Mouse (Mus musculus): Measurements from ENCODE around the gene Olfm3. TPM values are rescaled to one million over a fixed set of nuclear protein-coding genes. Genes with fewer than 3 reads are reported as not detected.

Olfm3 gene
- polyA plus RNA-seq, 1 experiment from 2014 or later = 3.7 TPM

DNA sequence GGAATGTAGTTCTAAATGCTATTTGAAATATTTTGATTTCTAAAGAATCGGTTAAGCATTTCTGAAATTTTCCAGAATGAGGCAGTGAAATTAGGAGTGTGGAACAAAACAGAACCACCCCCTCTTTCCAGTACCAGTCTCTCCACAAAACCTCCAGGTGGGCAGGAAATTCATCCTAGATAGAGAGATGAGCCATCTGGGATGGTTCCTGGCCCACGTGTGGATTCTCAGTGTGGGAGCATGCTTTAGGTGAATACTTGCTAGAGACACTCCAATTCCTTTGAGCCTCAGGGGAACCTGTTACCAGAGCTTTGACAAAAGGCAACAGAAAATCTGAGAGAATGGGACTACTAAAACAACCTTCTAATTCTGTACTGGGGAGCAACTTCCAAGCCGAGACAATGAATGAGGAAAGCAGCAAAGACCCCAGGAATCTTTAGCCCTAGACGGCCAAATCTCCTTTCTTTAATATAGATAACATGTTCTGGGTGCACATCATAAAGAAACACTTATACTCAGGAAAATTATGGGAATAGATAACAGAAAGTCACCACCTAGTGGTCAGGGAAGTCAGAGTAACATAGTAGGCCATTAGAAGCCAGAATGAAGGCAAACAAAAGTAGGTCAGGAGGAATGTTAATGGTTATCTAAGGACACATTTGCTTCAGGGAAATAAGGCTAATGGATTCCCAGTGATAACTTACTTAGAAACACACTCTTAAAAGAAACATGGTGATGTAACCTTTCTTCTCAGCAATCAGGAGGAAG lies 58.6 kb downstream of the Olfm3 start:
- no peaks in the 10 kb centered on the region for H3K4me1 ChIP-seq
- H3K27ac ChIP-seq (replicated peaks) = no peak overlapping the region
- no peak for ATAC-seq (replicated peaks)
- H3K4me2 ChIP-seq (replicated peaks) = no peak overlapping the region
- H3K36me3 ChIP-seq = no peaks in the 10 kb centered on the region
- H3K27me3 ChIP-seq = no peaks in the 10 kb centered on the region
- no peak overlapping the region for H3K9ac ChIP-seq (replicated peaks)
- H3K4me3 ChIP-seq = no peak overlapping the region
- H3K9me3 ChIP-seq = no peaks in the 10 kb centered on the region
- 72% methylated on average over 4 of the region's 4 CpGs for whole genome bisulfite sequencing

DNA sequence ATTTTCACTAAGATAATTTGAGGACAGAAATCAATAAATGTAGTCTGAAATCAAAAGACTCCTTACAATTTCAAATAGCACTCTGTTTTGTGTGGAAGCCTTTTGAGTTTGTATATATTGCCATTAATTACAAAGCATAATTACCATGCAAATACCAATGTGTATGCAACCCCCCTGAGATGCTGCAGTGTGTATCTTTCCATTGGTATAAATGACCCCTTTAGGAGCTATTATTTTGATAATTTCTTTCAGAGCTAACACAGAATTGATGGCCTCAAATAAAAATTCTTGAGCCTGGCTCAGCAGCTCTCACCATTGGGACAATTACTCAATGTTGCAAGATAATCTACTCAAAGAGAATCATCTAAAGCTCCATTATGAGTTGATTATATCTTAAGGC lies 67.3 kb downstream of the Olfm3 start:
- Histone ChIP-seq H3K27ac (replicated peaks) (no peak overlapping the region), H3K4me1 (no peaks in the 10 kb centered on the region), H3K27me3 (no peaks in the 10 kb centered on the region), H3K9me3 (no peaks in the 10 kb centered on the region), H3K4me3 (no peak overlapping the region), H3K9ac (replicated peaks) (no peak overlapping the region), H3K36me3 (no peaks in the 10 kb centered on the region), H3K4me2 (replicated peaks) (no peak overlapping the region)
- ATAC-seq (replicated peaks) = no peak

DNA sequence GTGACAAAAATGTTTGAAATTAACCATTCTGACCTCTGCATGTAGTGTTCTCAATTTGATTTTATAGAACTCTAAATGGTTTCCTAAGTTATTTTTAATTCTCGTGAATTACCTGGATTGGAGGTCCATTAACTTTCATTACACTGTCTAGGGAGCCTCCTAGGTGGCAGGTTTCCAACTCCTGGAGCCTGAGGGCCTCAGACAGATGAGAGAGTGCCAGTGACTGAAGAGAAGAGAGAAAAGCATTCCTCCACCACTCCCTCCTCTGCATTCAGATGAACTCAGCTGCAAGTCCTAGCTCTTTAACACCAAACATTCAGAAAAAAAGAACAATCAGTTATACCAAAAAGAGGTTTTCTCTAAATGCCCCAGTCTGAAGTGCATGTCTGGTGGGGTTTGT lies 68.6 kb downstream of the Olfm3 start:
- 41% methylated on average over 1 of the region's 1 CpGs for WGBS
- Histone ChIP-seq H3K27me3 (no peaks in the 10 kb centered on the region), H3K9ac (replicated peaks) (no peak overlapping the region), H3K36me3 (no peaks in the 10 kb centered on the region), H3K27ac (replicated peaks) (no peak overlapping the region), H3K9me3 (no peaks in the 10 kb centered on the region), H3K4me2 (replicated peaks) (no peak overlapping the region), H3K4me3 (no peak overlapping the region), H3K4me1 (no peaks in the 10 kb centered on the region)
- no peak for ATAC-seq (replicated peaks)

- H3K4me3 ChIP-seq = no peak overlapping the region
- no peak overlapping the region for H3K4me2 ChIP-seq (replicated peaks)
- no peaks in the 10 kb centered on the region for H3K27me3 ChIP-seq
- no peak for ATAC-seq (replicated peaks)
- no peak overlapping the region for H3K27ac ChIP-seq (replicated peaks)
- H3K9me3 ChIP-seq = no peaks in the 10 kb centered on the region
- WGBS = 94% methylated on average over 2 of the region's 2 CpGs
- no peaks in the 10 kb centered on the region for H3K36me3 ChIP-seq
- H3K9ac ChIP-seq (replicated peaks) = no peak overlapping the region
- H3K4me1 ChIP-seq = no peaks in the 10 kb centered on the region
Measured at GRCm38 (mm10) chr3:114990828-114991227, 87.0 kb downstream of the Olfm3 start.

GRCm38 (mm10) chr3:114995956-114996355 lies 92.1 kb downstream of the Olfm3 start:
- no peaks in the 10 kb centered on the region for H3K9me3 ChIP-seq
- no peaks in the 10 kb centered on the region for H3K4me1 ChIP-seq
- ATAC-seq (replicated peaks) = no peak
- no peak overlapping the region for H3K4me3 ChIP-seq
- H3K27me3 ChIP-seq = no peaks in the 10 kb centered on the region
- H3K9ac ChIP-seq (replicated peaks) = no peak overlapping the region
- 60% methylated on average over 1 of the region's 1 CpGs for WGBS
- no peaks in the 10 kb centered on the region for H3K36me3 ChIP-seq
- no peak overlapping the region for H3K27ac ChIP-seq (replicated peaks)
- no peak overlapping the region for H3K4me2 ChIP-seq (replicated peaks)

GRCm38 (mm10) chr3:115027560-115027959 lies 123.7 kb downstream of the Olfm3 start:
- 89% methylated on average over 3 of the region's 3 CpGs for WGBS
- Histone ChIP-seq H3K9me3 (no peaks in the 10 kb centered on the region), H3K4me1 (no peaks in the 10 kb centered on the region), H3K36me3 (no peaks in the 10 kb centered on the region), H3K4me3 (no peak overlapping the region), H3K9ac (replicated peaks) (no peak overlapping the region), H3K27ac (replicated peaks) (no peak overlapping the region), H3K27me3 (no peaks in the 10 kb centered on the region), H3K4me2 (replicated peaks) (no peak overlapping the region)
- no peak for ATAC-seq (replicated peaks)

DNA sequence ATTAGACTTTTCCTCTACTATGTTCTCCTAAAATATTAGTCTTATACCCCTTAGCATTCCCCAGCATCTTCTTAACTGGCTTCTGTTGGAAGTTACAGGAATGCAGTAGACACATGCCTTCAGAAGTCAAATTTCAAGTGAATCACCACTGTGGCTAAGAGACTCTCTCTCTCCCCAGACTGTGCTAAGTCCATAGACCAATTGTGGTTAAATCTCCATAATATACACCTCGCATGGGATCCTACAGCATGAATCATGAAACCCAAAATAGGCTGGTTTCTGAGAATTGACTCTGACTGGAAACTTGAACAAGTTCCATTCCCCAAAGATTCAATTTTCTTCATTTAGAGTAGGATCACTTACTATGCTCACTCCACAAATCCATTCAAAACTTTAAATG lies 124.2 kb downstream of the Olfm3 start:
- no peak overlapping the region for H3K4me2 ChIP-seq (replicated peaks)
- H3K9me3 ChIP-seq = no peaks in the 10 kb centered on the region

DNA sequence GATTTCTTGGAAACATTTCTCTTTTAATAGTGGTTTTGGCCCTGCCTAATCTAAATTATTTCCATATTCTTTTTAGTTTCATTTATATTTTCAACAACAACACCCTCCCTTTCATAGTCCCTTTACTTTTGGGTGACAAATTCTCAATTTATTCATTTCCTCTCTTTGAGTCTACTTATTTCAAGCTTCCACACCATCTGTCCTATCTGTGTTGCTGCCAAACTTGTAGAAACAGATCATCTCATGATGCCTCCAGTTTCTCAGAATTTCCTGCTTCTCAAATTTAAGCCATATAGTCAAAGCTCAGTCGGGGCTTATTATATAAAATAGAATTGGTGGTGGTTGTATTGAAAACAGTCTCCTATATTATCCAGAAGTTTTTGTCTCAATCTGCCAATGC lies 124.7 kb downstream of the Olfm3 start:
- Histone ChIP-seq H3K4me3 (no peak overlapping the region), H3K9me3 (no peaks in the 10 kb centered on the region), H3K27me3 (no peaks in the 10 kb centered on the region), H3K9ac (replicated peaks) (no peak overlapping the region), H3K36me3 (no peaks in the 10 kb centered on the region), H3K27ac (replicated peaks) (no peak overlapping the region), H3K4me1 (no peaks in the 10 kb centered on the region), H3K4me2 (replicated peaks) (no peak overlapping the region)
- peak; percentile 61; the same call in 1 of the 2 replicates for ATAC-seq (replicated peaks)
- WGBS = 69% methylated on average over 1 of the region's 1 CpGs

More for the DNA sequence above, 124.2 kb downstream of the Olfm3 start:
- no peak overlapping the region for H3K9ac ChIP-seq (replicated peaks)
- H3K4me3 ChIP-seq = no peak overlapping the region
- H3K4me1 ChIP-seq = no peaks in the 10 kb centered on the region
- no peaks in the 10 kb centered on the region for H3K36me3 ChIP-seq
- 86% methylated on average over 1 of the region's 1 CpGs for WGBS
- no peak for ATAC-seq (replicated peaks)
- no peaks in the 10 kb centered on the region for H3K27me3 ChIP-seq
- no peak overlapping the region for H3K27ac ChIP-seq (replicated peaks)

DNA sequence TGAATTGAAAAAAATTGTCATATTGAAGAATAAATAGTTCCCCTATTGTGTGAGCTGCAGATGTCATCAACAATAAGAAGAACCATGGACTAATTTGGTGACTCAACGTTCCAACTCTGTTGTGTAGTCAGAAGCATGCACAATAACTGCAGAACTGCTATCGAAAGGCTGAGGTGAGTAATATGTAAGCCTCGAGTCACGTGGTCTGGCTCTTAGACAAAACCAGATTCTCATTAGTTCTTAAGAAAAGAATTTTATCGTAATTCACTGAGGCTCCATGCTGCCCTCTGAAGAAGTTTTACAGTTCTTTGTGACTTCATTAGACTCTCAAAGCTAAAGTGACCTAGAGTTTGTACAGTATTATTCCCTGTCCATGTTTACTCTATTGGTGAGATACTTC lies 145.2 kb downstream of the Olfm3 start:
- no peaks in the 10 kb centered on the region for H3K36me3 ChIP-seq
- no peaks in the 10 kb centered on the region for H3K27me3 ChIP-seq
- WGBS = 78% methylated on average over 5 of the region's 5 CpGs
- H3K4me1 ChIP-seq = no peaks in the 10 kb centered on the region
- no peak overlapping the region for H3K9ac ChIP-seq (replicated peaks)
- H3K27ac ChIP-seq (replicated peaks) = no peak overlapping the region
- H3K9me3 ChIP-seq = no peaks in the 10 kb centered on the region
- ATAC-seq (replicated peaks) = no peak
- no peak overlapping the region for H3K4me3 ChIP-seq
- H3K4me2 ChIP-seq (replicated peaks) = no peak overlapping the region

DNA sequence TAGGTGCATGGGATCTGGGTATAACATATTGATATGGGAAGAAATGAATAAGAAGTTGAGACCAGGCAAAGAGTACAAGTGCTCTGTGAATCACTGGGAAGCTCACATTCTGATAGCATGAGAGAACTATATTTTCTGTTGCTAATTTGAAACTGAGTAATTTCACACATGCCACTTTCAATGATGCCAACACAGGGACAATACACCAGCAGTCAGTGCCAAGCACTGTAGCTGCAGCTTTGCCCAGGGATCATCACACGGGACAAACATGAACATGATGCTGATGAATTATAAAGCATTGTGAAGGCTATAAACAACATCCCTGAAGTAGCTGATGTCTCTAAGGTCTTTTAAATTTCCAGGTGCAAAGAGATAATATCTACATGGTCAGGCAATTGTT lies 161.0 kb downstream of the Olfm3 start:
- Histone ChIP-seq H3K27ac (replicated peaks) (no peak overlapping the region), H3K4me2 (replicated peaks) (no peak overlapping the region), H3K36me3 (no peaks in the 10 kb centered on the region), H3K9ac (replicated peaks) (no peak overlapping the region), H3K4me1 (no peaks in the 10 kb centered on the region), H3K27me3 (no peaks in the 10 kb centered on the region), H3K9me3 (no peaks in the 10 kb centered on the region), H3K4me3 (no peak overlapping the region)
- 59% methylated on average over 1 of the region's 1 CpGs for WGBS
- no peak for ATAC-seq (replicated peaks)

- peak; percentile 46; the same call in 1 of the 2 replicates for ATAC-seq (replicated peaks)
- Histone ChIP-seq H3K4me3 (no peak overlapping the region), H3K4me2 (replicated peaks) (no peak overlapping the region)
Measured at GRCm38 (mm10) chr3:115080428-115081181, 176.7 kb downstream of the Olfm3 start.

GRCm38 (mm10) chr3:115081371-115081770 lies 177.5 kb downstream of the Olfm3 start:
- no peaks in the 10 kb centered on the region for H3K36me3 ChIP-seq
- no peak overlapping the region for H3K4me3 ChIP-seq
- no peaks in the 10 kb centered on the region for H3K27me3 ChIP-seq
- no peak overlapping the region for H3K9ac ChIP-seq (replicated peaks)
- no peaks in the 10 kb centered on the region for H3K9me3 ChIP-seq
- no peak overlapping the region for H3K4me2 ChIP-seq (replicated peaks)
- peaks cover 6% of the 10 kb centered on the region for H3K4me1 ChIP-seq
- no peak overlapping the region for H3K27ac ChIP-seq (replicated peaks)
- ATAC-seq (replicated peaks) = no peak
- 16% methylated on average over 2 of the region's 2 CpGs for WGBS

More at GRCm38 (mm10) chr3:115080428-115081181, 176.7 kb downstream of the Olfm3 start:
- no peaks in the 10 kb centered on the region for H3K9me3 ChIP-seq
- WGBS = 27% methylated on average over 12 of the region's 12 CpGs
- no peak overlapping the region for H3K27ac ChIP-seq (replicated peaks)
- H3K4me1 ChIP-seq = peaks cover 6% of the 10 kb centered on the region
- no peaks in the 10 kb centered on the region for H3K27me3 ChIP-seq
- H3K9ac ChIP-seq (replicated peaks) = no peak overlapping the region
- H3K36me3 ChIP-seq = no peaks in the 10 kb centered on the region

Measured in forebrain, embryonic 15.5 days (tissue).